Mouse (Mus musculus): ENCODE data around the gene Olfm2.

DNA sequence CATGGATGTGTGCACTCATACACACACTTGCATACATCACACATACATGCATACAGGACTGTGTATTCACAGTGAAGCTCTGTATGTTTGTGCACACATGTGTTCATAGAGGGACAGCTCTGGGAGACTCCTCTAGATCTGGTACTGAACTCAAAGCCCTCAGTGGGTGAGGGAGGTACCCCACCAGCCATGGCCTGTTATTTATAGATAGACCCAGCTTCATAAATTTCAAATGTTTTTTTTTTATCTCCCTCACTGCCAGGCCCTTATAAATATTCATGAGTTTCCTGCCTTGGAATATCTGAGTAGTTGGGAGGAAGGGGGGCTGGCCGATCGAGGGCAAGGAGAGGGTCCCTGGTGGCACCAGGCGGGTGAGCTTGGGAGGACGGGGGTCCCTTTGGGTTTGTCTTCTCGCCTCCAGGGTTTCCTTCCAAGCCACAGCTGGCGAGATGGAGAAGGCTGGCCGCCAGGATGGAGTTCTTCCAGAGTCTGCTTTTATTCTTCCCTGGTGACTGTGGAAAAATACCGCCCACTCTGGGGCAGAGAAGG, 42.2 kb downstream of the Olfm2 start:
- no peak for TF ChIP-seq CTCF (IDR thresholded peaks at IDR 0.05; ENCODE audit: low read depth)
- TF ChIP-seq EP300 (IDR thresholded peaks at IDR 0.05; ENCODE audit: low read depth) = no peak

Data from liver, postnatal 0 days (tissue).